Mouse (Mus musculus): ENCODE data around the gene Atxn7l1. TPM values are rescaled to one million over a fixed set of nuclear protein-coding genes. Genes with fewer than 3 reads are reported as not detected.

The Atxn7l1 gene
- total RNA-seq, 1 experiment from 2014 or later, result 111 TPM

DNA sequence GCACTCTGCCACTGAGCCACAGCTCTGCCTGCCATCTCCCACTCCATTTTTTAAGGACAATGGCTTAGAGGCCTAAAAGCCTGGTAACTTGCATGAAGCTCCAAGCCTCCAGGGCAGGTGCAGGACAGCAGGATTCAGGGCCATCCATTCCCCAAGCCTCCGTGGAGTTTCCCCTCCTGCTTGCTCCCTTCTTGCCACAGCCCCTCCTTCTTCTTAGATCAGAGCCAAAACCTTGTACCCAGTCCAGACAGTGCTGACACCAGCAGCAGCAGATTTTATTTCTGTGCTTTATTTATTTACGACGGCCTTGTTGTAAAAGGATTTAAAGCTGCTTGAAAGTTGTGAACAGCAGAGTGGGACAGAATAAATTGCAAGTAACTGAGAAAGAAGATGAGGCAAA lies 140.2 kb downstream of the Atxn7l1 start:
- ATAC-seq (ENCODE audit: extremely low read depth, insufficient number of reproducible peaks, low FRiP score, poor library complexity, severe bottlenecking), result no peak

DNA sequence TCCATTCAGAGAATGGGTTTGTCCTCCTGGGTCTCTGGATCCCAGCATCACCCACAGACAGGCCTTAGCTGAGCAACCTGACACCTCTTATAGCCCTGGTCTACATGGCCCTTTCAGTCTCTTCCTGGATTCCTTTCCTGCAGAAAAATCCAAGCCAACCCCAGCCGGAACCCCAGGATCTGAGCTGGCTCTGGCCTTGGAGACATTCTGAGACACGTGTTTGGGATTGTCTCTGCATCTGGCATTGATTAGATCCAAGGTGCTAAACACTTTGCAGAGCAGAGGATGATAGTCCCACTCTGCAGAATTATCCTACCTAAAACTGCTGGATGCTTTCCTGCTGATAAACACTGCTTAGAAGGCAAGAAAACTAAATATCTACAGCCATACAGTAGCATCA lies 141.3 kb downstream of the Atxn7l1 start:
- no peak for ATAC-seq (ENCODE audit: extremely low read depth, insufficient number of reproducible peaks, low FRiP score, poor library complexity, severe bottlenecking)

DNA sequence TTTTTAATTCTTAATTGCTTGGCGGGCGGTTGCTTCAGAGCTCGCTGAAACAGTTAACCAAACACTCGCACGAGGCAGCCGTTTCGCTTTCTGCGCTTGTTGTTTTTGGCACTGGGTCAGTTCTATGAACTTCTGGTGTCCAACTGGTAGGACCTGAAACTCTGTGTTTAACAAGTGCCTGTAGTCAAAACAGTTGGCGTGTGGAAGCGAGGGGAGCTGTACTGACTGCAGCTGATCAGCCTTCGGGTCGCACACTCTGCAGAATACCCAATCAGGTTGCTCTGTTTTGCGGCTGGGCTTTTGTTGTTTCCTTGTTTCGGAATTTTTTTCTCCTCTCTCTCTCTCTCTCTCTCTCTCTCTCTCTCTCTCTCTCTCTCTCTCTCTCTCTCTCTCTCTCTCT lies 154.6 kb downstream of the Atxn7l1 start:
- peak; percentile 43; the same call in 1 of the 2 replicates for ATAC-seq (ENCODE audit: extremely low read depth, insufficient number of reproducible peaks, low FRiP score, poor library complexity, severe bottlenecking)

DNA sequence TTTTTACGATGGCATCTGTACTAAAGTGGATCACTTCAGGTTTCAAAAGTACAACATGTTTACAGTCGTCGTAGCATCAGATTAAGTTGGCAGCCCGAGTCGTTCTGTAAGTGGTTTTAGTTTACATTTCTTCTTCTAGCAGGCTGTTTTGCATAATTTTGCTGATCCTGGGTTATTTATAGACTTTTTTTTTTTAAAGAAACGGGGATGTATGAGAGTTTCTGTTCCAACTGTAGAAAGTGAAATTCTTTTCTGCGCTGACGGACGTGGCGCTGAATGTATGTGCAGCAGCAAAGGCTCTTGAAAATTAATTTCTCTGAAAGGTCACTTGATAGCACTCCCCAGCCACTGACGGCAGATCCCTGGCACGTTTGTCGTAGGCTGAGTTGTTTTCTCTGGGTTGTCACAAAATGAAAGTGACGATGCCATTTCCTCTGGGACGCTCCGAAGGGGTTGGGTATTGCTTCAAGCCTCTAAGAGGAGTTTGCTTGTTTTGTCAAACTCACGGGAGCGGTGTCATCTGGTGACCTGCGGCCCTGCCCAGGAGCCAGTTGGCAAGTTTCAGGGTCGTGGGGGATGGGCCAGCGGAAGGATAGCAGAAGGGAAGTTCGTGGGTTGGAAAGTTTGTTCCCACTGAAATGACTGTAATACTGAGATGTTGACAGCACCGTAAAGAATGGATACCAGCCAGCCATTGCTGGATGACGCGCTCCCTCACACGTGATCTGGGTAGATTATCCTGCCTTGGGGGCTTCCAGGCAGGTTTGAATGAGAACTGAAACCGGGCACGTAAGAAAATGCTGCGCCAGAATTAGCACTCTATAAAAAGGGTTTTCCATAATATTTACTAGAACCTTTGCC lies 155.3 kb downstream of the Atxn7l1 start:
- peak; percentile 69 for ATAC-seq (ENCODE audit: extremely low read depth, insufficient number of reproducible peaks, low FRiP score, poor library complexity, severe bottlenecking)

DNA sequence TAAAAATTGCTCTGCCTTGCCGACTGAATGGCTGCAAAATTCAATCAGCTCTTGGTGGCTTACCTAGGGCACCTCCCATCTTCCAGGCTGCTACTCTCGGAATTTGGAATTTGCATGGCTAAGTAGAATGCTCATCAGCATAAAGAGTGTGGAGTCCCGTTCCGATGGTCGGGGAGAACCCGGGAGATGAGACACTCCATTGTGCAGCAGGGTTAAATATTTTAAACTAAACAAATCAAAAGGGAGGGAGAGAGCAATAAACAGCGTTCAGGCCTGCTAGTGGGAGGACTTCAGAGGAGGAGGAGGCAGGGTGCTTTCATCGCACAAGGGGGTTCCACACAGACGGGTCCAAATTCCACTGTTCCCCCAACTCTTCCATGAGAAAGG lies 155.9 kb downstream of the Atxn7l1 start:
- no peak for ATAC-seq (ENCODE audit: extremely low read depth, insufficient number of reproducible peaks, low FRiP score, poor library complexity, severe bottlenecking)

DNA sequence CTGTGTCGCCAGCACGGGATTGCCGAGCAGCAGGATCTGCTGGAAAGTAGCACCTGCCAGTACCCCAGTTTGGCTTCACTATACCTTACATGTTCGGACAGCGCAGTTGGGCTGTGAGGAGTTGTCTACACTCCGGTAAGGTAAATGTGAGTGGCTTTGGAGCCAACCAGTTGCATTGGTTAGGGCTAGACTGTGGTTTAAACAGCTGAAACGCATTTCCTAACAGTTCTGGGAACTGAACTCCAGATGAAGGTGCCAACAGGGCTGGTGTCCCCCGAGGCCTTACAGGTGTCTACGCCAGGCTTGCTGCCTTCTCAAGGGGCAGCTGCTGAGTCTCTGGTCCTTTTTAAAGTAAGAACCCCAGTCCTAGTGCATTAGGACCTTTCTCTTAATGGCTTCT lies 157.6 kb downstream of the Atxn7l1 start:
- ATAC-seq (ENCODE audit: extremely low read depth, insufficient number of reproducible peaks, low FRiP score, poor library complexity, severe bottlenecking), result no peak

DNA sequence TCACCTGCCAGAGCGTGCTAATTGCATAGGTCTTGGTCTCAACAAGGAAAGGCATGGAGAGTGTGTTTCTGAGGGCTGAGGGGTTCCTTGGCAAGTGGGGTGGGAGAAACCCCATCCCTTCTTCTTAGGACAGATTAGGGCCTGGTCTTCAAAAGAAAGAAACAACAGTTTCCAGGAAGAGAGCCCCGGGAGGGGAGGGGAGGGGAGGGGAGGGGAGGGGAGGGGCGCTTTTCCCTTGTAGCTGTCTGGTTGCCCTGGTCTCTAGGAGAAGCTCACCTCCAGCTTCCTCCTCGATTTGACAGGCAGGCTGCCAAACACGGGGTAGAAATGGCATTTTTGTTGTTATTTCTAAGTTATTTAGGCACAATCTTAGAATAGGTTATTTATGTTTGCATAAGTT lies 159.0 kb downstream of the Atxn7l1 start:
- no peak for ATAC-seq (ENCODE audit: extremely low read depth, insufficient number of reproducible peaks, low FRiP score, poor library complexity, severe bottlenecking)

DNA sequence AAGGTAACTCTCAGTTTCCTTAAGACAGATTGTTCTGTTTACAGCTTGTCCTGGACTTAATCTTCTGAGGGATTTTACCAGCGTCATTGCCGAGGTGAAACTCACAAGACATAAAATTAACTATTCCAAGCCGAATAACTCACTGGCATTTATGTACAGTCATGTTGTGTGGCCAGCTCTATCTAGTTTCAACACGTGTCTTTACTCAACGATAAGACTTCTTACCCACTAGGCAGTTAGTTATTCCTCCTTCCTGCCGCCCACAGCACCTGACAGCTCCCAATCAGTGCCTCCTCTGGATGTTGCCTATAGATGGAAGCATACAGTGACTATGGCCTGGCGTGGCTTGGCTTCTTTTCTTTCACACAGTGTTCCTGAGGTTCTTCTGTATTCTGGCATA lies 161.2 kb downstream of the Atxn7l1 start:
- no peak for ATAC-seq (ENCODE audit: extremely low read depth, insufficient number of reproducible peaks, low FRiP score, poor library complexity, severe bottlenecking)

DNA sequence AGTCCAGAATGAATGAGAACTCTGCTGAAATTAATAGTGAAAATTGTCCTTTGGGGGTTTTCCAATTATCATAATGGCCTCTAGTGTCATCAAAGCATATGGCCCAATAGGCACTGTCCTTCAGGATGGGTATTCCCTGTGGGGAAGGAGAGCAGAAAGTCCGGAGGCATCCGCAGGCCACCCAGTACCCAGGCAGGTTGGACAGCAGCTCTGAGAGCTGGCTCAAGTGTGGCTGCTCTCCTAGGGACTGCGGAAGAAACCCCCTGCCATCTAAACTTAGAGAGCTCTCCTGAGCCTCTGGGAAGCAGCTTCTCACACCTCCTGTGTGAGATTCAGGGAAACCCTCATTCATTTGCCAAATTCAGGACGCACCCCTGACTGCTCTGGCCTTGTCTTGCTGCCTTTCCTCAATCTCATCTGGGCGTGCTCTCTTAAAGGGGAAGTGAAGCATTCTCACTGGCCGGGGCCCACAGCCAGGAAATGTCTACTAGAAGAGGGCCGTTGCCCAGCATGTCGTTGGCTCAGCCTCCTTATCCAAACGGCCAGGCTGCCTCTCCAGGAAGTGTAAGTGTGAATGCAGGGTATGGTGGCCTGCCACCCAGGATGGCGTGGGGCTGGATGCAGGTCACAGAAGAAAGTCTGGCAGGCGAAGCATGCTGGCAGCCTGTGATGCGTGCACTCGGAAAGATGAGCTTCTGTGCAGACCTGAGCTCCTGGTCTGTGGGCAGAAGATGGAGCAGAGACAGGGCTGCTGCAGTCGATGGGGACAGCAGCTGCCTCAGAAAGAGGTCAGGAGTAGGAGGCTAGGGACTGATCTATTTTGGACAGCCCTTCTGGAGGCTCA lies 166.6 kb downstream of the Atxn7l1 start:
- ATAC-seq (ENCODE audit: extremely low read depth, insufficient number of reproducible peaks, low FRiP score, poor library complexity, severe bottlenecking), result peak; percentile 69

DNA sequence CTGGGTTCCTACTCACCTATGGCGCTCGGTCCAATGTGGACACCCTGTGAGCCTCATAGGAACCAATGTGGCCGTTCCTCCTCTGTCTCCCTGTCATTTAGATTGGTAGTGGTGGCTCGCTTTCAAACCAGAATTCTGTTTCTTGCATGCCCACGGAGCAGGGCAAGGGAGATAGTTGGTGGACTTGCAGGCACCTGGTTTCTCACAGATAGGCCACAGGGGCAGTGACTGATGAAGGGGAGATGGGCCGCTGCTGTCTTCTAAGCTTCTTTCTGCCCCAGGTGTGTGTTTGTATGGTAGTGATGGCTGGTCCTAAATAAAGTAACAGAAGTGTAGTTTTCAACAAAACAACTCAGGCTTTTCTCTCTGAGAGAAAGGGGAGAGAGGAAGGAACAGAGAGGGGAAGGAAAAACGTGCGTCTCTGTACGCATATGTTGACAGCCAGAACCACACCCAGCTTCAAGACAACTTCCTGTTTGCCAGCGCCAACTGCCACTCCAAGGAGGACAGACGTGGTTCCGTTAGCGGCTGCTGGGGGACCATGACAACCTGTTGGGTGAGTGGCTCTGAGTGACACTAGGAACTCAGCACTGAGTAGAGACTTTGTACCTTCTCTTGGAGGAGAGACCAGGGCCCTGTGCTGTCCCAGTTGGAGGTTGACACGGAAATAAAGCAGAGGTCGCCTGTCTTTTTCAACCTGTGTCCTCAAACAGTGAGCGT lies 167.6 kb downstream of the Atxn7l1 start:
- peak; percentile 78 for ATAC-seq (ENCODE audit: extremely low read depth, insufficient number of reproducible peaks, low FRiP score, poor library complexity, severe bottlenecking)

DNA sequence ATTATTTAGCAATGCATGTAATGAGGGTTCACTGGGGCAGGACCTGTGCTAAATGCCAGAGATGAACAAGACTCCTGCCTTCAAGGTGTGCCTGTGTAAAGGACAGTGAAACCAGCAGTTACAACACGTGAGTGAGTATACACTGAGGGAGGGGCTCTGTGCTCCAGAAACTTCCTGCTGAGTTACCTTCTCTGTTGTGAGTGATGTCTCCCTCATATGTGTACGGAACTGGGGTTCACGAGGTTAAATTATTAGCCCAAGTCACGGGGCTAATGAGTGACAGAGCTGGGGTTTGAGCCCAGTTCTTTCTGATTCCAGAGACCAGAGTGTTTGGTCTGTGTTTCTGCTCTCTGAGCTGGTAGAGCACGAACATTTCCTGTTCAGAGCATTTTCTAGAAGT lies 168.3 kb downstream of the Atxn7l1 start:
- ATAC-seq (ENCODE audit: extremely low read depth, insufficient number of reproducible peaks, low FRiP score, poor library complexity, severe bottlenecking), result peak; percentile 29; the same call in 1 of the 2 replicates

DNA sequence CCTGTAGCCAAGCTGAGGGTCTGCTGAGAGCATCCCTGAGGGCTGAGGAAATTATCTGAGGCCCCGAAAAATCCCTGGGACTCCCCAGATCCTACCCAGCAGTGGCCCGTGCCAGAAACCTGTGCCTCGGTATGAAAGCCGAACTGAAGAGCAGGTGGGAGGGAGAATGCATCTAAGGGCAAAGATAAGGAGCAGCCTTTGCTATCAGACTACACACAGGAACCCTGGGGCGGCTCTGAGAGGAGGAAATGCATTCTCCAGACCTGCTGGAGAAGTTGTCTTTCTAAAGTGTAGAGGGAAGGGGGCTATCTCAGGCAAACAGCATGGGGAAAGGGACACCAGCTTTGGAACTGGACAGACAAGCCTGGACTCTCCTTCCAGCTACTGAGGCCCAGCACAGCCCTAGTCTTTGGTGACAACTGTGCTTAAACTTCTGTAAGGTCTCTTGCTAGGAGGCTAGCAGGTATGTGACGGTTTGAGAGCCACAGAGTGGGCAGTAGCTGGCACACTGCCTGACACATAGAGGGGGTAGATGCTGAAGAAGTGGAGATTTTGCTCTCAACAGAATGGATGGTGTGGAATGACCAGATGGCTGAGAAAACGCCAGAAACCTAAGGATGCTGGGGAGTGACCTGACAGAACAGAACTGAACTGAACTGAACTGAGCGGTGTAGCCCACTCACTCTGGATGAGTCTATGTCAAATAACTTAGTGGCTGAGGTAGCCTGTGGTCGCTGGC lies 170.5 kb downstream of the Atxn7l1 start:
- no peak for ATAC-seq (ENCODE audit: extremely low read depth, insufficient number of reproducible peaks, low FRiP score, poor library complexity, severe bottlenecking)

DNA sequence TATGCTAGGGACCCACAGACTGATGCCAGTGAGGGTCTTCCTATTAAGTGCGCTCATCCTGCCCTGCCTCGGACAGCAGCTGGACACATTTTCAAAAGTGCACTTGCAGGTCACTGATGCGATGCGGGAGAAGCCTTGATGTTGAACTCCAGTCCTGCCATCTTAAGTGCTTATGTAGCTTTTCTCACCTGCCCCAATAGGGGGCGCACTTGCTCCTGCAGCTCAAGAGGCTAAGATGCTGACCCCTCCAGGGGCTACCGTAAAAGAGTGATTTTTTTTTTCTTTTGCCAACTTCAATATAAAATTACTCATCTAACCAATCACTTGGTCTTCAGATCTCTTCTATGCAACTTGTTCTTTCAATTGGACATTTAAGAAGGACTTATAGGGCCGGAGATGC lies 175.1 kb downstream of the Atxn7l1 start:
- no peak for ATAC-seq (ENCODE audit: extremely low read depth, insufficient number of reproducible peaks, low FRiP score, poor library complexity, severe bottlenecking)

DNA sequence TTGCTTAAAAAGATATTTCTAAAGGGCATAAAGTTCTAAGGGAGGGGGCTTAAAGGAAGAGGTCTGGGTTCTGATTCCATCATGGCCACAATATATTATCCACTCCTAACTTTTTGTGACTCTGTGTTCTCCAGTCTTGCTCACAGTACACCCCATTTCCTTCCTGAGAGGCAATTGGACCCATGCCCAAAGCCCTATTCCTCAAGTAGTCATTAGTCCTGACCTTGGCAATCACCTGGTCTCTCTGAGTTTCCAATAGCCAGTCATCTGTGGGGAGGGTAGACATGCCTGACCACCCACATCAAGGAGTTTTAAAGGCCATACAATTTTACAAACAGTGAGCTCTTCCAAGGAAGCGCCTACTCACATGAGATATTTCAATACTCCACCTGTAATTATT lies 176.3 kb downstream of the Atxn7l1 start:
- no peak for ATAC-seq (ENCODE audit: extremely low read depth, insufficient number of reproducible peaks, low FRiP score, poor library complexity, severe bottlenecking)

DNA sequence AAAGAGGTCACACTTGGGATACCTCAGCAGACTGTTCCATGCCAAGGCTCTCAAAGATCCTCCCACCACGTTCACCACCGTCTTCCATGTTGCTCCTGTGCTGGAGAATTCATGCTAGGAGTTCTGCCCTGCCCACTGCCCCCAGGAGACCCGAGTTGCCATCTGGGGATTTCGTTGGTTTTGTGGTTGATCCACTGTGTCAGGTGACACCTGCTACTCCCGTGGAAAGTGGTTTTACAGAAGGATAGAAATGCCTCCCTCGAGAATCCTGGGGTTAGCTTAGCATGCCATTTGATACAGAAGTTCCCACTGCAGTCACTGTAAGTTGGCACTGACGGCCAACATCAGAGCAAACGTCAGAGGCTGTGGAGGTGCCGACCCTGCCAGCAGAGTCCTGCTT lies 177.9 kb downstream of the Atxn7l1 start:
- no peak for ATAC-seq (ENCODE audit: extremely low read depth, insufficient number of reproducible peaks, low FRiP score, poor library complexity, severe bottlenecking)

DNA sequence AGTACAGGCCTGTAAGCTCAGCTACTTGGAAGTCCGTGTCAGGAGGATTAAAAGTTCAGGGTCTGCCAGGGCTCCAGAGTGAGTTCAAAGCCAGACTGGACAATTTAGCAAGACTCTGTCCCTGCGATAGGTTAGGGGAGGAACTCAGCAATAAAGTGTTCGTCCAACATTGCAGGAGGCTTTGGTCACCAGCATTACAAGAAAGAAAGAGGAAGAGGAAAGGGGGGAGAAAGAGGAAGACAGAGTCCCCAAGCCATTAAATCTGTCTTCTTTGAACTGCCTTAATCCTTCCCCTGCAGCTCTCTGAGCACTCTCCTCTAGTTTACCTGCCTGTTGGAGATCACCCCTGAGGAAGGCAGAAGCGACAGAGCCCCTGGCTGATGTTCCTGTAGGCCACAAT lies 184.6 kb downstream of the Atxn7l1 start:
- peak; percentile 21; the same call in 1 of the 2 replicates for ATAC-seq (ENCODE audit: extremely low read depth, insufficient number of reproducible peaks, low FRiP score, poor library complexity, severe bottlenecking)

DNA sequence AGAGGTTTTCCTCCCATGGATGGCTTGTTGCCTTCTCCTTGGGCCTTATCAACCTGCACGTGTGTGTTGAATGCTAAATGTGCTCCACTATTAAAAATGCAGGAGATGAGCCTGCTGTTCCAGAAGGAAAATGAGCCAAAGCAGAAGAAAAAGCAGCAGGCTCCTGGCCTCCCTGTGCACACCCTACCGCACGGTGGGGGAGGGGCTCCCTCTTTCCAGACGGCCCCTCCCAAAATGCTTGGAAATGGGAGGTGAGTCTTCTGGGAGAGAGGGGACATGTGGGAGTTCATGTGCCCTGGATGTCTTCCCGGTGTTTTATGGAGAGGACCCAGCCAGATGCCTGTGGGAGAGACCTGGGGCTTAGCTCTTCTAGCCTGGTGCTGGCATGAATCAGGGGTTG lies 185.3 kb downstream of the Atxn7l1 start:
- ATAC-seq (ENCODE audit: extremely low read depth, insufficient number of reproducible peaks, low FRiP score, poor library complexity, severe bottlenecking), result no peak

DNA sequence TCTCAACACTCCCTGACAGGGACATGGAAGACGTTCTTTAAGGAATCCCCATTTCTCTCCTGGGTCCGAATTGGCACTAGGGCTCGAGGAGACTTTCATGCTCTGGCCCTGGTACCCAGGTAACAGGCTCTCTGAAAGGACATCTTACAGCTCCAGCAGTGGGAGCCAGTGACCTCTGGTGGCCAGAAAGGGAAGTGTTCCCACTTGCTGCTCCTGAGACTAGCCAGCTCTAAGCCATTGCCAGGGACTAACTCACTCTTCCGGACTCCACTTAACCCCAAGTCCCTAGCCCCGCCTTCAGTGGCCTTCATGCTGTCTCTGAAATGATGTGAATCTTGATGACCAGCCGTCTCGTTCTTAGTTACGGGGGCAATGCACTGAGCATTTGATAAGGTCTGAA lies 186.4 kb downstream of the Atxn7l1 start:
- peak; percentile 81 for ATAC-seq (ENCODE audit: extremely low read depth, insufficient number of reproducible peaks, low FRiP score, poor library complexity, severe bottlenecking)

DNA sequence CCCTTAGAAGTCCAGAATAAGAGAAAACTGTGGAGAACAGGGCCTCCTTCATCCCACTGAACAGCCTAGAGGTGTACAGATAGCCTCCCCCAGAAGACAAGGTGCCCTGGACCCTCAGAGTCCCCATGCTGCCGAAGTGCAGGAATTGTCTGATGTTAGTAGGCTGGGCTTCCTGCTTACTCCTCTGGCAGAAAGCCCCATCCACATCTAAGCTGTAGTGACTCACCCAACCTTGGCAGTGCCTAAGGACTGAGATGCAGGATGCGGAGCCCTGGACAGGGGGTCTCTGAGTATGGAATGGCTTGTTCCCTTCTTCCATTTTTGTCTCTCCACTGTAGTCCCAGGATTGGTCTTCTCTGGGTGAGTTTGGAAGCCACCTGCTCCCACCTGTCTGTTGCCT lies 187.0 kb downstream of the Atxn7l1 start:
- no peak for ATAC-seq (ENCODE audit: extremely low read depth, insufficient number of reproducible peaks, low FRiP score, poor library complexity, severe bottlenecking)
